Mouse (Mus musculus) hindbrain, embryonic 13.5 days (tissue): ENCODE data around the gene Gjc3. TPM values are rescaled to one million over a fixed set of nuclear protein-coding genes. Genes with fewer than 3 reads are reported as not detected.

Experiments
- ATAC-seq: fragments of 200-750 bp; cut with Nextera tagmentation; 2 replicates; pipeline ENCODE4 v1.8.0; 2017; ENCODE audit warnings: moderate TSS enrichment; ENCODE audit not compliant: low FRiP score
- H3K27ac ChIP-seq: fragments of 300-500 bp; sonication (generic); 2 replicates; pipeline ENCODE4 v1.5.1; 2015; ENCODE audit warnings: inconsistent platforms, mild to moderate bottlenecking, moderate library complexity
- H3K27me3 ChIP-seq: fragments of 300-500 bp; sonication (generic); 2 replicates; pipeline ENCODE4 v1.6.1; 2015; ENCODE audit warnings: mild to moderate bottlenecking, inconsistent platforms
- H3K36me3 ChIP-seq: fragments of 300-500 bp; sonication (generic); 2 replicates; pipeline ENCODE4 v1.6.1; 2015; ENCODE audit warnings: mild to moderate bottlenecking, inconsistent platforms
- H3K4me1 ChIP-seq: fragments of 300-500 bp; sonication (generic); replicated peaks from 2 replicates; pipeline ENCODE4 v1.6.1; 2015; ENCODE audit warnings: inconsistent platforms
- H3K4me2 ChIP-seq: fragments of 300-500 bp; sonication (generic); 2 replicates; pipeline ENCODE4 v1.6.1; 2015; ENCODE audit warnings: inconsistent platforms, mild to moderate bottlenecking, moderate library complexity
- H3K4me3 ChIP-seq: fragments of 300-500 bp; sonication (generic); 2 replicates; pipeline ENCODE4 v1.5.1; 2015; ENCODE audit warnings: mild to moderate bottlenecking, inconsistent platforms
- H3K9ac ChIP-seq: fragments of 300-500 bp; sonication (generic); 2 replicates; pipeline ENCODE4 v1.6.1; 2015; ENCODE audit warnings: mild to moderate bottlenecking, inconsistent platforms
- H3K9me3 ChIP-seq: fragments of 300-500 bp; sonication (generic); 2 replicates; pipeline ENCODE4 v1.6.1; 2016; ENCODE audit warnings: inconsistent platforms
- WGBS: fragments of 180-500 bp; shearing (Covaris S2); methylation state at CpG from one replicate; pipeline ENCODE4 v1.1.7; 2015; 5-methylcytosine and 5-hydroxymethylcytosine counted together
- polyA plus RNA-seq: library from polyadenylated mRNA; unstranded; fragments of >200 nt; fragmentation: Nextera tagmentation; extraction: Ambion mirVana; gene quantifications from 2 replicates; pipeline ENCODE4 v1.2.1, GENCODE M21; 2015

Gene Gjc3
- polyA plus RNA-seq, result 0.77 and 0.83 TPM in 2 replicates

GRCm38 (mm10) chr5:137962945-137963344 lies at the start of gene Gjc3:
TSS of gene Gjc3 (minus strand) at chr5:137963098.
- no peak for ATAC-seq

GRCm38 (mm10) chr5:138012382-138012781 lies 49.5 kb upstream of the Gjc3 start:
- no peaks in the 10 kb centered on the region for H3K27me3 ChIP-seq
- H3K9me3 ChIP-seq, result no peaks in the 10 kb centered on the region
- ATAC-seq, result no peak
- no peak overlapping the region for H3K4me2 ChIP-seq
- WGBS, result 97% methylated on average over 5 of the region's 5 CpGs
- no peak overlapping the region for H3K4me3 ChIP-seq
- H3K27ac ChIP-seq, result no peak overlapping the region
- no peaks in the 10 kb centered on the region for H3K36me3 ChIP-seq
- H3K9ac ChIP-seq, result no peak overlapping the region
- no peaks in the 10 kb centered on the region for H3K4me1 ChIP-seq

More at GRCm38 (mm10) chr5:137962945-137963344, at the start of gene Gjc3:
- H3K27ac ChIP-seq, result no peak within 1 kb of the TSS
- no peaks in the 10 kb centered on the region for H3K36me3 ChIP-seq
- no peaks in the 10 kb centered on the region for H3K4me1 ChIP-seq
- H3K4me2 ChIP-seq, result no peak within 1 kb of the TSS
- H3K9me3 ChIP-seq, result no peaks in the 10 kb centered on the region
- no peak within 1 kb of the TSS for H3K9ac ChIP-seq
- no peak within 1 kb of the TSS for H3K4me3 ChIP-seq
- WGBS, result 41% methylated on average over 8 of the region's 8 CpGs
- no peaks in the 10 kb centered on the region for H3K27me3 ChIP-seq

- no peaks in the 10 kb centered on the region for H3K4me1 ChIP-seq
- H3K4me2 ChIP-seq, result no peak overlapping the region
- no peak overlapping the region for H3K27ac ChIP-seq
- no peak overlapping the region for H3K4me3 ChIP-seq
- WGBS, result 90% methylated on average over 5 of the region's 5 CpGs
- no peaks in the 10 kb centered on the region for H3K36me3 ChIP-seq
- no peaks in the 10 kb centered on the region for H3K27me3 ChIP-seq
- H3K9me3 ChIP-seq, result no peaks in the 10 kb centered on the region
- no peak for ATAC-seq
- H3K9ac ChIP-seq, result no peak overlapping the region
Measured at GRCm38 (mm10) chr5:138009437-138009836, 46.5 kb upstream of the Gjc3 start.

GRCm38 (mm10) chr5:137986351-137986750 lies 23.5 kb upstream of the Gjc3 start:
- ATAC-seq, result no peak
- Histone ChIP-seq H3K36me3 (no peaks in the 10 kb centered on the region), H3K27ac (no peak overlapping the region), H3K4me2 (no peak overlapping the region), H3K4me1 (no peaks in the 10 kb centered on the region), H3K4me3 (no peak overlapping the region), H3K9ac (no peak overlapping the region), H3K9me3 (peaks cover 2% of the 10 kb centered on the region; the same call in 1 of the 2 replicates), H3K27me3 (no peaks in the 10 kb centered on the region)
- WGBS, result 89% methylated on average over 1 of the region's 1 CpGs

GRCm38 (mm10) chr5:137981300-137981699 lies 18.4 kb upstream of the Gjc3 start, which contains the start of gene Azgp1:
TSS of gene Azgp1 (plus strand) at chr5:137981520.
- ATAC-seq, result no peak
- Histone ChIP-seq H3K9ac (no peak within 1 kb of the TSS), H3K36me3 (no peaks in the 10 kb centered on the region), H3K4me3 (no peak within 1 kb of the TSS), H3K9me3 (no peaks in the 10 kb centered on the region), H3K4me1 (no peaks in the 10 kb centered on the region), H3K27ac (no peak within 1 kb of the TSS), H3K4me2 (no peak within 1 kb of the TSS), H3K27me3 (no peaks in the 10 kb centered on the region)
- WGBS, result 85% methylated on average over 4 of the region's 4 CpGs

- H3K36me3 ChIP-seq, result no peaks in the 10 kb centered on the region
- H3K27ac ChIP-seq, result no peak overlapping the region
- no peaks in the 10 kb centered on the region for H3K4me1 ChIP-seq
- no peak overlapping the region for H3K4me3 ChIP-seq
- ATAC-seq, result no peak
- H3K9ac ChIP-seq, result no peak overlapping the region
- no peaks in the 10 kb centered on the region for H3K27me3 ChIP-seq
- no peak overlapping the region for H3K4me2 ChIP-seq
- H3K9me3 ChIP-seq, result no peaks in the 10 kb centered on the region
- 84% methylated on average over 2 of the region's 2 CpGs for whole genome bisulfite sequencing
Measured at GRCm38 (mm10) chr5:137979081-137979480, 16.2 kb upstream of the Gjc3 start.

- no peaks in the 10 kb centered on the region for H3K4me1 ChIP-seq
- H3K27ac ChIP-seq, result no peak overlapping the region
- no peaks in the 10 kb centered on the region for H3K9me3 ChIP-seq
- WGBS, result 53% methylated on average over 1 of the region's 1 CpGs
- no peaks in the 10 kb centered on the region for H3K27me3 ChIP-seq
- ATAC-seq, result no peak
- no peak overlapping the region for H3K4me3 ChIP-seq
- no peaks in the 10 kb centered on the region for H3K36me3 ChIP-seq
- H3K4me2 ChIP-seq, result no peak overlapping the region
- H3K9ac ChIP-seq, result no peak overlapping the region
Measured at GRCm38 (mm10) chr5:137977291-137977690, 14.4 kb upstream of the Gjc3 start.

GRCm38 (mm10) chr5:137975434-137975833 lies 12.5 kb upstream of the Gjc3 start:
- ATAC-seq, result no peak
- Histone ChIP-seq H3K9me3 (no peaks in the 10 kb centered on the region), H3K27ac (no peak overlapping the region), H3K4me3 (no peak overlapping the region), H3K9ac (no peak overlapping the region), H3K36me3 (no peaks in the 10 kb centered on the region), H3K4me2 (no peak overlapping the region), H3K27me3 (no peaks in the 10 kb centered on the region), H3K4me1 (no peaks in the 10 kb centered on the region)
- WGBS, result 38% methylated on average over 1 of the region's 1 CpGs

GRCm38 (mm10) chr5:137974724-137975123 lies 11.8 kb upstream of the Gjc3 start:
- Histone ChIP-seq H3K27me3 (no peaks in the 10 kb centered on the region), H3K4me3 (no peak overlapping the region), H3K36me3 (no peaks in the 10 kb centered on the region), H3K9me3 (no peaks in the 10 kb centered on the region), H3K4me2 (no peak overlapping the region), H3K4me1 (no peaks in the 10 kb centered on the region), H3K27ac (no peak overlapping the region), H3K9ac (no peak overlapping the region)
- no peak for ATAC-seq
- 67% methylated on average over 3 of the region's 3 CpGs for WGBS

- H3K36me3 ChIP-seq, result no peaks in the 10 kb centered on the region
- H3K4me2 ChIP-seq, result no peak overlapping the region
- no peak overlapping the region for H3K9ac ChIP-seq
- H3K27ac ChIP-seq, result no peak overlapping the region
- H3K9me3 ChIP-seq, result no peaks in the 10 kb centered on the region
- no peaks in the 10 kb centered on the region for H3K4me1 ChIP-seq
- H3K4me3 ChIP-seq, result no peak overlapping the region
- ATAC-seq, result no peak
- H3K27me3 ChIP-seq, result no peaks in the 10 kb centered on the region
- 61% methylated on average over 3 of the region's 3 CpGs for WGBS
Measured at GRCm38 (mm10) chr5:137973738-137974137, 10.8 kb upstream of the Gjc3 start.

GRCm38 (mm10) chr5:137973161-137973560 lies 10.3 kb upstream of the Gjc3 start:
- no peak for ATAC-seq
- H3K9ac ChIP-seq, result no peak overlapping the region
- WGBS, result 79% methylated on average over 2 of the region's 2 CpGs
- H3K36me3 ChIP-seq, result no peaks in the 10 kb centered on the region
- no peak overlapping the region for H3K27ac ChIP-seq
- no peaks in the 10 kb centered on the region for H3K9me3 ChIP-seq
- no peaks in the 10 kb centered on the region for H3K4me1 ChIP-seq
- no peaks in the 10 kb centered on the region for H3K27me3 ChIP-seq
- no peak overlapping the region for H3K4me2 ChIP-seq
- no peak overlapping the region for H3K4me3 ChIP-seq

- ATAC-seq, result no peak
- H3K4me2 ChIP-seq, result no peak overlapping the region
- no peaks in the 10 kb centered on the region for H3K4me1 ChIP-seq
- H3K27ac ChIP-seq, result no peak overlapping the region
- no peaks in the 10 kb centered on the region for H3K27me3 ChIP-seq
- no peaks in the 10 kb centered on the region for H3K36me3 ChIP-seq
- no peak overlapping the region for H3K9ac ChIP-seq
- H3K4me3 ChIP-seq, result no peak overlapping the region
- H3K9me3 ChIP-seq, result no peaks in the 10 kb centered on the region
Measured at GRCm38 (mm10) chr5:137966492-137966891, 3.6 kb upstream of the Gjc3 start.

GRCm38 (mm10) chr5:137956404-137956803 lies 6.5 kb downstream of the Gjc3 start:
- Histone ChIP-seq H3K4me2 (no peak overlapping the region), H3K27me3 (no peaks in the 10 kb centered on the region), H3K27ac (no peak overlapping the region), H3K36me3 (no peaks in the 10 kb centered on the region), H3K9me3 (no peaks in the 10 kb centered on the region), H3K4me1 (no peaks in the 10 kb centered on the region), H3K9ac (no peak overlapping the region), H3K4me3 (no peak overlapping the region)
- no peak for ATAC-seq
- WGBS, result 88% methylated on average over 3 of the region's 3 CpGs
